Mouse (Mus musculus): Measurements from ENCODE around the gene Lrp11.

- TF ChIP-seq CTCF (IDR thresholded peaks at IDR 0.05; ENCODE audit: low read depth) (no peak), EP300 (IDR thresholded peaks at IDR 0.05; ENCODE audit: low read depth) (no peak)
Observed at GRCm38 (mm10) chr10:7582891-7583557, 6.6 kb upstream of the Lrp11 start.

All from heart, postnatal 0 days (tissue).